ENCODE assay signal across 9 mouse cellular contexts in genomic region chr19:32715201-32715600, GRCm38 (mm10). TPM values are rescaled to one million over a fixed set of nuclear protein-coding genes. Genes with fewer than 3 reads are reported as not detected.
DNase-seq lines count a peak whose midpoint lies in the region; ATAC-seq and TF ChIP-seq lines count a peak whose summit lies in the region.
"Had no signal": no experiment of that assay in that cellular context is flagged by ENCODE, and none has a peak within 500 bp of the region (broad histone marks: within the 10 kb centered on the region; RNA-seq: fewer than 3 reads in every experiment).

No protein-coding gene starts in this region.

- TF ChIP-seq CTCF in cerebellum, adult 2 months (IDR thresholded peaks at IDR 0.05; ENCODE audit: borderline replicate concordance, insufficient read depth, low read depth, low read length), result peak; percentile 97
- TF ChIP-seq CTCF in gastrocnemius, adult 2 months (IDR thresholded peaks at IDR 0.05), result peak; percentile 96

- no peak overlapping the region for H3K4me3 ChIP-seq in neural tube, embryonic 15.5 days (replicated peaks)
- no peak overlapping the region for H3K4me3 ChIP-seq in cerebellum, adult 2 months (replicated peaks; ENCODE audit: insufficient read depth, low read depth, low read length)
- no peak overlapping the region for H3K4me3 ChIP-seq in gastrocnemius, adult 2 months
- H3K4me3 ChIP-seq: heart, embryonic 15.5 days had no signal

- H3K4me1 ChIP-seq in neural tube, embryonic 15.5 days, result peaks cover 20% of the 10 kb centered on the region
- H3K4me1 ChIP-seq in cerebellum, adult 2 months (ENCODE audit: control insufficient read depth, insufficient read depth, low read length), result peaks cover 7% of the 10 kb centered on the region; the same call in 1 of the 2 replicates

- intact Hi-C loops in gastrocnemius, adult 2 months (cut with DNase I), result loop anchor here (1.0 kb wide), 2 partner anchors 512 to 651 kb away; no protein-coding TSS in a partner anchor

- TF ChIP-seq POLR2A in cerebellum, adult 2 months (IDR thresholded peaks at IDR 0.05; ENCODE audit: borderline replicate concordance, insufficient read depth, low read length), result no peak

- WGBS in neural tube, embryonic 15.5 days, result 16% methylated on average over 3 of the region's 3 CpGs
- 1% methylated on average over 3 of the region's 3 CpGs for WGBS in cerebellum, adult 2 months

- H3K9me3 ChIP-seq in neural tube, embryonic 15.5 days (replicated peaks), result no peaks in the 10 kb centered on the region
- H3K9me3 ChIP-seq: heart, embryonic 15.5 days had no signal

- no peak overlapping the region for H3K4me2 ChIP-seq in neural tube, embryonic 15.5 days
- H3K4me2 ChIP-seq: heart, embryonic 15.5 days had no signal

- no peak overlapping the region for H3K27ac ChIP-seq in neural tube, embryonic 15.5 days (replicated peaks)
- H3K27ac ChIP-seq in cerebellum, adult 2 months (ENCODE audit: insufficient read depth, low read length), result no peak overlapping the region
- no peak overlapping the region for H3K27ac ChIP-seq in gastrocnemius, adult 2 months
- H3K27ac ChIP-seq: heart, embryonic 15.5 days had no signal

- no peaks in the 10 kb centered on the region for H3K27me3 ChIP-seq in neural tube, embryonic 15.5 days (replicated peaks)
- no peaks in the 10 kb centered on the region for H3K27me3 ChIP-seq in cerebellum, adult 2 months (ENCODE audit: control insufficient read depth, insufficient read depth, low read length)
- H3K27me3 ChIP-seq: heart, embryonic 15.5 days had no signal

- DNase-seq in neural tube, embryonic 10.5 days (ENCODE audit: extremely low spot score, low spot score), result peak; percentile 61
- peak; percentile 83 to 86 for DNase-seq in cerebellum, adult 2 months
- DNase-seq in gastrocnemius, adult 2 months, result peak; percentile 83
- peak; percentile 82 for DNase-seq in layer of hippocampus, adult 11-12 months (ENCODE audit: low spot score)
- peak; percentile 89 for DNase-seq in lung, postnatal 10 days
- DNase-seq in right cerebral cortex, postnatal 10 days (ENCODE audit: low spot score in 2 of 2), result peak; percentile 79 to 82
- peak; percentile 76 for DNase-seq in urinary bladder, postnatal 14 days (ENCODE audit: low spot score)

- ATAC-seq in neural tube, embryonic 15.5 days (ENCODE audit: low FRiP score), result no peak

- H3K9ac ChIP-seq in neural tube, embryonic 15.5 days (replicated peaks), result no peak overlapping the region
- H3K9ac ChIP-seq: heart, embryonic 15.5 days had no signal

- no peaks in the 10 kb centered on the region for H3K36me3 ChIP-seq in neural tube, embryonic 15.5 days
- H3K36me3 ChIP-seq: heart, embryonic 15.5 days had no signal

RNA-seq across cellular contexts. Expression of gene Atad1, which starts 24.4 kb away (rescaled TPM):
- polyA plus RNA-seq in neural tube, embryonic 15.5 days (2015; fragmentation: Nextera tagmentation; extraction: Ambion mirVana), result 105 and 109 TPM in 2 replicates
- polyA plus RNA-seq in cerebellum, adult 2 months (2012; rRNA removed), result 77.2 and 85.3 TPM in 2 replicates
- total RNA-seq in gastrocnemius, adult 2 months (2021), result 10 to 100 TPM; 55.3 to 71.6 TPM

RNA-seq across cellular contexts. Expression of gene Pten, which starts 42.1 kb away (rescaled TPM):
- polyA plus RNA-seq in neural tube, embryonic 15.5 days (2015; fragmentation: Nextera tagmentation; extraction: Ambion mirVana), result 12.2 and 12.9 TPM in 2 replicates
- polyA plus RNA-seq in cerebellum, adult 2 months (2012; rRNA removed), result 36.6 and 38.1 TPM in 2 replicates
- 10 to 100 TPM; 35.2 to 36.9 TPM for total RNA-seq in gastrocnemius, adult 2 months (2021)
